Mouse (Mus musculus) urinary bladder, postnatal 25 days (tissue): Measurements from ENCODE around the gene Bcl3.

Source experiments
- DNase-seq: peaks from one replicate; pipeline ENCODE4 v3.0.0; 2022; ENCODE audit warnings: low spot score

Gene Bcl3

GRCm38 (mm10) chr7:19769434-19770374 is 52.9 kb downstream of the Bcl3 start:
- DNase-seq: no peak

- DNase-seq: peak; percentile 25
Measured at GRCm38 (mm10) chr7:19769001-19769400, 53.6 kb downstream of the Bcl3 start.

GRCm38 (mm10) chr7:19768251-19768650 is 54.3 kb downstream of the Bcl3 start:
- no peak for DNase-seq

- no peak for DNase-seq
Measured at GRCm38 (mm10) chr7:19764581-19764980, 58.0 kb downstream of the Bcl3 start.

GRCm38 (mm10) chr7:19763829-19764477 is 58.6 kb downstream of the Bcl3 start:
- DNase-seq: no peak

GRCm38 (mm10) chr7:19762283-19762682 is 60.3 kb downstream of the Bcl3 start:
- no peak for DNase-seq

GRCm38 (mm10) chr7:19760021-19760420 is 62.5 kb downstream of the Bcl3 start:
- DNase-seq: no peak

GRCm38 (mm10) chr7:19758623-19759022 is 63.9 kb downstream of the Bcl3 start:
- DNase-seq: no peak
